30 mouse cellular contexts compared by ENCODE assay signal in the genomic region with DNA sequence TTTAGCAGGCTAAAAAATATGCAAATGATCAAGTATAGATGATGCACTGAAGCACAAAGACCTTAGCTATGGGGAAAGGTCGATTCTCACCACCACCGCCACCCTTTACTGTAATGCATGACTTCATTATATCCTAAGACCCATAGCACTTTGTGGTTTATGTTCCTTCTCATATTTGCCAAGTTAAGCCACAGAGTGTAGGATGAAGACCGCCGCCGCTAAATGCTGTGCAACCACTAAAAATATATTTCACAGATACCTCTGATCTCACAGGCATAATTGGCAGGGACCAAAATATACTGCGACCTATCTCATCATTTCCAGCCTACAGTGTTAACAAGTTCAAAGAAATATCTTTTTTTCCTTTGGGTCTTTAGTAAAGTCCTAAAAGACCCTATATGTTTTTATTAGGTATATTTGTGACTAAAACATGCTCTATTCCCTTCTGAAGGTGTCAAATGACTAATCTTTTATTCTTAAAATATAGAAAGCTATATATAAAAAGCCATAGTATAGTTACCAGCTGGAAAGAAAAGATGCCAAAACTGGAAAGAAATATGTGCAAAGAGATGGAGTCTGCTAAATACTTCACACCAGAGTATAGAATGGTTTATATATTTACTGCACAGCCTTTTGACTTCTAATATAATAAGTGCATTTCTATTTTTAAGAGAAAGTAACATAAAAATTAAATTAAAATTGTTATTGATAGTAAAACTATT.
DNase-seq lines count a peak whose midpoint lies in the region; ATAC-seq and TF ChIP-seq lines count a peak whose summit lies in the region.
"Had no signal": no experiment of that assay in that cellular context is flagged by ENCODE, and none has a peak within 500 bp of the region (broad histone marks: within the 10 kb centered on the region; RNA-seq: fewer than 3 reads in every experiment).

No protein-coding gene starts in this region.

- 94% methylated on average over 6 of the region's 6 CpGs for WGBS in forebrain, embryonic 15.5 days
- WGBS in forebrain, postnatal 0 days, result 78% methylated on average over 6 of the region's 6 CpGs
- 94% methylated on average over 6 of the region's 6 CpGs for WGBS in midbrain, embryonic 10.5 days

- H3K4me3 ChIP-seq in forebrain, embryonic 15.5 days, result no peak overlapping the region
- no peak overlapping the region for H3K4me3 ChIP-seq in forebrain, postnatal 0 days (ENCODE audit: low read depth, low read length)
- H3K4me3 ChIP-seq in midbrain, embryonic 10.5 days, result no peak overlapping the region
- H3K4me3 ChIP-seq: embryonic facial prominence, embryonic 13.5 days; forebrain, embryonic 12.5 days; heart, adult 2 months; heart, embryonic 10.5 days; heart, embryonic 13.5 days had no signal

- TF ChIP-seq CTCF in forebrain, postnatal 0 days (IDR thresholded peaks at IDR 0.05; ENCODE audit: low read depth), result no peak

- DNase-seq in forebrain, postnatal 0 days, result no peak
- peak; percentile 41 to 45 for DNase-seq in frontal cortex, adult 2 months (ENCODE audit: extremely low spot score in 1 of 2, low spot score in 1 of 2)
- DNase-seq in frontal cortex, postnatal 10 days (ENCODE audit: low spot score in 2 of 2), result no peak
- DNase-seq in brain, adult 2 months (ENCODE audit: low read depth, low spot score), result peak; percentile 58
- DNase-seq in midbrain, embryonic 10.5 days (ENCODE audit: low spot score), result no peak
- DNase-seq: adrenal gland, postnatal 10 days; adrenal gland, postnatal 36 days; B cell, adult 2 months; cerebellum, adult 11 months; cerebellum, adult 2 months; cerebellum, adult 9-11 months; cerebellum, postnatal 25 days; gastrocnemius, postnatal 10 days; gastrocnemius, postnatal 36 days; heart, adult 2 months; heart, postnatal 14 days; heart, postnatal 4 days; kidney, adult 18-20 months had no signal

- no peak overlapping the region for H3K4me2 ChIP-seq in forebrain, embryonic 15.5 days (replicated peaks)
- no peak overlapping the region for H3K4me2 ChIP-seq in forebrain, postnatal 0 days (ENCODE audit: low read depth)
- H3K4me2 ChIP-seq: embryonic facial prominence, embryonic 13.5 days; forebrain, embryonic 12.5 days; heart, embryonic 13.5 days; hindbrain, embryonic 14.5 days had no signal

- H3K9ac ChIP-seq in forebrain, embryonic 15.5 days (replicated peaks), result no peak overlapping the region
- no peak overlapping the region for H3K9ac ChIP-seq in forebrain, postnatal 0 days
- H3K9ac ChIP-seq: embryonic facial prominence, embryonic 13.5 days; forebrain, embryonic 12.5 days; heart, embryonic 13.5 days; hindbrain, embryonic 14.5 days had no signal

- no peak for ATAC-seq in forebrain, embryonic 15.5 days (replicated peaks)
- ATAC-seq in forebrain, postnatal 0 days, result no peak
- ATAC-seq: hindbrain, postnatal 0 days; inflammation-experienced regulatory T-cells, adult 6 months; intestine, embryonic 16.5 days; Patski had no signal

- H3K9me3 ChIP-seq in forebrain, embryonic 15.5 days, result no peaks in the 10 kb centered on the region
- no peaks in the 10 kb centered on the region for H3K9me3 ChIP-seq in forebrain, postnatal 0 days (ENCODE audit: low read length)
- no peaks in the 10 kb centered on the region for H3K9me3 ChIP-seq in midbrain, embryonic 10.5 days (replicated peaks)
- H3K9me3 ChIP-seq: embryonic facial prominence, embryonic 13.5 days; forebrain, embryonic 12.5 days; heart, embryonic 10.5 days; heart, embryonic 13.5 days had no signal

- no peaks in the 10 kb centered on the region for H3K36me3 ChIP-seq in forebrain, embryonic 15.5 days
- no peaks in the 10 kb centered on the region for H3K36me3 ChIP-seq in forebrain, postnatal 0 days (ENCODE audit: insufficient read depth)
- H3K36me3 ChIP-seq in midbrain, embryonic 10.5 days, result no peaks in the 10 kb centered on the region
- H3K36me3 ChIP-seq: embryonic facial prominence, embryonic 13.5 days; forebrain, embryonic 12.5 days; G1E; heart, embryonic 10.5 days; heart, embryonic 13.5 days had no signal

- 0 out of 2 replicates have a peak overlapping the region, but pooled peaks have one; percentile 37 for H3K27ac ChIP-seq in forebrain, embryonic 15.5 days (replicated peaks)
- no peak overlapping the region for H3K27ac ChIP-seq in forebrain, postnatal 0 days (ENCODE audit: low read depth, low read length)
- no peak overlapping the region for H3K27ac ChIP-seq in midbrain, embryonic 10.5 days (replicated peaks)
- H3K27ac ChIP-seq: embryonic facial prominence, embryonic 13.5 days; forebrain, embryonic 12.5 days; heart, adult 2 months; heart, embryonic 10.5 days; heart, embryonic 13.5 days; hindbrain, embryonic 14.5 days; hindbrain, postnatal 0 days had no signal

- H3K27me3 ChIP-seq in forebrain, embryonic 15.5 days, result no peaks in the 10 kb centered on the region
- no peaks in the 10 kb centered on the region for H3K27me3 ChIP-seq in forebrain, postnatal 0 days (ENCODE audit: insufficient read depth, low read length)
- no peaks in the 10 kb centered on the region for H3K27me3 ChIP-seq in midbrain, embryonic 10.5 days (ENCODE audit: low read depth, poor library complexity, severe bottlenecking)
- H3K27me3 ChIP-seq: CH12.LX; embryonic facial prominence, embryonic 13.5 days; heart, embryonic 13.5 days; Patski had no signal

- peaks cover 20% of the 10 kb centered on the region for H3K4me1 ChIP-seq in forebrain, embryonic 15.5 days
- H3K4me1 ChIP-seq in forebrain, postnatal 0 days (ENCODE audit: insufficient read depth), result no peaks in the 10 kb centered on the region
- H3K4me1 ChIP-seq in midbrain, embryonic 10.5 days, result no peaks in the 10 kb centered on the region
- H3K4me1 ChIP-seq: embryonic facial prominence, embryonic 13.5 days; forebrain, embryonic 12.5 days; heart, embryonic 10.5 days; heart, embryonic 13.5 days had no signal

Comparison
In these comparisons a context has a peak if more than half of its experiments do, and no peak if none do; other contexts are left out.
1. DNase-seq: peak in frontal cortex, adult 2 months (2 of 2) and brain, adult 2 months (single experiment); none in forebrain, postnatal 0 days (single experiment), frontal cortex, postnatal 10 days (0 of 2) and midbrain, embryonic 10.5 days (single experiment).